Mouse (Mus musculus): Measurements from ENCODE around the gene Tmem170.
"Not testable (repeated sequence)": the region's sequence is repeated elsewhere in the genome, so short reads cannot be mapped to it uniquely, and the experiment has no call there.

The Tmem170 gene

DNA sequence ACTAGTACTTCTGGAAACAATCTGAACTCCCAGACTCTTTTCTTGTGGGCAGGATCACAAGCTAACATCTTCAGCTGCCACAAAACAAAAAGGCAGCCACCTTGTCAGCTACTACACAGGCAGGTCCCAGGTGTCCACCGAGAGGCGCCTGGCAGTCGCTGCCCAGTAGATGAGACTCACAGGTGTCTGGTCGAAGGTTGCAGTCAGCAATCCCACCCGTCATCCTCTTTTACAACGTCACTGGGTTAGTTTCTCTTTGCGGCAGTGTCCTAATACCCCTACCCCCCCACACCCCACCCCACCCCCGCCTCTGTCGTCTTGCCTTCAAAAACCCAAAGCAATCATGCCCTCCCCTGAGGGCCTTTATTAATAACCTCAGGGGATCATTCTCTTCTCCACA is 792 bp downstream of the Tmem170 start:
- no peak for DNase-seq (ENCODE audit: extremely low read depth, low read depth)

DNA sequence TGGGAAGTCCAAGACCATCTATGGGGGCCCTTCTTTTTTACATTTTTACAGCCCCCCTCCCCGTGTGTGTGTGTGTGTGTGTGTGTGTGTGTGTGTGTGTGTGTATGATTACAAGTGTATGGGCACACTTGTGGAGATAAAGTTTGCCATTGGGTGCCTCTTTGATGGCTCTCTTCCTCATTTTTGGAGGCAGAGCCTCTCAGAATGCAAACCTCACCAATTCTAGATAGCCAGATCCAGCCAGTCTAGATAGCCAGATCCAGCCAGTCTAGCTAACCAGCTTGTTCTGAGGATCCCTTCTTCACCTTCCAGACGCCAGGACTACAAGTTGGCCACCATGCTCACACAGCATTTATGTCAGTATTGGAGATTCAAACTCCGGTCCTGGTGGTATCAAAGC is 5.3 kb downstream of the Tmem170 start:
- peak; percentile 73 for DNase-seq (ENCODE audit: extremely low read depth, low read depth)

DNA sequence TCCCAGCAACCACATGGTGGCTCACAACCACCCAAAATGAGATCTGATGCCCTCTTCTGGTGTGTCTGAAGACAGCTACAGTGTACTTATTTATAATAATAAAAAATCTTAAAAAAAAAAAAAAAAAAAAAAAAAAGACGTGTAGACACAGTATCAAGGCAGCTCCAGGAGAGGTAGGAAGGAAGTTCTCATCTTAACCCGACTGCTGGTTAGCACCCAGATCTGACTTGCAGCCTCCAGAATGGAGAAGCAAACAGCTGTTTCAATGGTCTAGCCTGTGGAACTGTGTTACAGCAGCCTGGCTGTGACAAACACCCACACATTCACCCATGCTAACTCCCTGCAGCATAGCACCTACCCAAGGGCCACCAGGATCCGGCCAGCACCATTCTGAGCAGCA is 6.2 kb downstream of the Tmem170 start:
- no peak for DNase-seq (ENCODE audit: extremely low read depth, low read depth)

DNA sequence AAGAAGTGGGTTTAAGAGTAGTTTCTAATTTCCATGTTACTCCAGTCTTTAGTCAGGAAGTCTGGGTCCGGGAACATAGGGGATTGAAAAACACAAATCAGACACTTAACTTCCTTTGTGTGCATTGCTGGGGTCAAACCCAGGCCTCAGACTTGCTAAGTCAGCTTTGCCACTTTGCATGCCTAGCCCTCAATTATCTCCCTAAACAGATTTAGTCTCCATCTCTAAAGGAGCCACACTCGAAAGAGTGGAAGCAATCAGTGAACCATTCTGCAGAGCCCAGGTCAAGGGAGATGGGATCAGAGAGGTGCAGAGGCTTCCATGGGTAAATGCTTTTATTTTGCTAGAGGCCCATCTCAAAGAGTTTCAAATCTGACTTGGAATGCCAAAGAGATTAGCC is 7.9 kb downstream of the Tmem170 start:
- no peak for DNase-seq (ENCODE audit: extremely low read depth, low read depth)

DNA sequence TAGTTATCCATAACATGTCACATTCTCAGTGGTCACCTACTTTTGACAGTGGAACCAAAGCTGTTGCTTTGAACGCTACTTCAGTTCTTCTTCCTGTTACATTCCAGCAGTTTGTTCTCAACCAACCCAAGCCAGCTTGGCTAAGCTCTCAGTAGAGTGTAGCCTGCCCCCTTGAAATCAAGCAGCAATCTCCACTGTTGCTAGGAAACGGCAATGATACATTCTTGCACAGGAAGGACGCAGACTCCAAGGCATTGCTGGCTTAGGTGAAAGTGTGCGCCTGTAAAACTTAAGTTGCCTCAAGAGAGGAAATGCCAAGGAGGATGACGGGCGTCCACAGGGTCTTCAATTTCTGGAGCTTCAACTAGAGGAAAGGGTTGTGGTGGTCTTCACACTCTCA is 10.7 kb downstream of the Tmem170 start:
- DNase-seq (ENCODE audit: extremely low read depth, low read depth) = no peak

DNA sequence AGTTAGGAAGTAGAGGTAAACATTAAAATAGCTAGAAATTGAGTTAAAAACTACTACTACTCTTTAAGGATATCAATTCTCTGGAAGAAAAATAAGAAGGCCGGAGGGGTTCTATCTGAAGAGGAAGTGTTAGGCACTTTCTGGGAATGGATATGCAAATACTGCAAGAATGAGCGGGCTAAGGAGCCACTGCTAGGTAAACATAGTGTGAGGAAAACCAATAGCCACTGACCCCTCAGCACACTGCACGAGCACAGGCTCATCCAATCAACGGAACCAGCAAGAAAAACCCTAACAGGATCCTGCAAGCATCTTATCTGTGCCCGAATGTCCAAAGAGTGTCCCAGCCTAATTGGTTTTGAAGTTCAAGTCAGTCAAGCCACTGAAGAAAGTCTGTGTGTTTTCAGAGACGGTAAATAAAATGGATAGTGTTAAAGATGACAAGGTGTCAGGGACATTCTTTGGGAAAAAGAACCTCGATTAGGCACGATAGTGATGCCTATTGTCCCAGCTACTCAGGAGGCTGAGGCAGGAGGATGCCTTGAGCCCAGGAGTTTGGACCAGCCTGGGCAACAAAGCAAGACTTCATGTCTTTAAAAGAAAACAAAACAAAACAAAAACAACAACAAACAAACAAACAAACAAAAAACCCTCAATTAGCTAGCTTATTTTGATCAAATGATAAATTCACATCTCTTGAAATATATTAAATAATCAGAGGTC is 11.3 kb downstream of the Tmem170 start:
- no peak for DNase-seq (ENCODE audit: extremely low read depth, low read depth)

DNA sequence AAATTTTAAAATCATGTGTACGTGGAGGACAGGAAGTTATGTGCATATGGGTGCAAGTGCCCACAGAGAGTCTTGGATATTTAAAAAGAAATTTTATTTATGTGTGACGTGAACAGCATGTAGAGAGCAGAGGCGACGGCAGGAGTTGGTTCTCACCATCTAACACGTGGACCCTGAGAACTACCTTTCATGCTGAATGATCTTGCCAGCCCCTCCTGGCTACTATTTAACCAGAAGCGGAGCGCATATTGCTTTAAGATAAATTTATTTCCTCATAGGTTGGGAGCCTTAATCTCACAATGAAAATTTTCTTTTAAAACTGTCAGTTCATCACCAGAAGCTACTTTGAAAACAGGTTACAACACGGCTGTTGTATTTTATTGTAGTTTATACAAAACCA is 11.9 kb downstream of the Tmem170 start:
- DNase-seq (ENCODE audit: extremely low read depth, low read depth) = no peak

DNA sequence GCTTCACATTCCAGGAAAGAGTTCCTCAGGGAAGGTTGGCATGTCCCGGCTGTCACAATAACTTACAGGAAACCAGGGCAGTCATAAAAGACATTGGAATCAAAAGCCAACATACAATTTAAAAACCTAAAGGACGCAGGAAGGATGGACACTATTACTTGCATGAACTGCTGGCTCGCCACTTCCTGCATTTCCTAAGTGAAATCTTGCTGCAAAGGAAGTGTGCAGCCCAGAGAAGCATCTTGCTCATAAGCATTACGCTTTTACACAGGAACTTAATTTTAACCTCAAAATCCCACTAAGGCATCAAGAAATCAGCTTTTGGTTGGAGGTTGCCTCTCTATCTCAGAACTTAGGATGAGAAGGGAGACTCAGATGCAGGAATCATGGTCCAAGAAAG is 13.3 kb downstream of the Tmem170 start:
- DNase-seq (ENCODE audit: extremely low read depth, low read depth) = no peak

DNA sequence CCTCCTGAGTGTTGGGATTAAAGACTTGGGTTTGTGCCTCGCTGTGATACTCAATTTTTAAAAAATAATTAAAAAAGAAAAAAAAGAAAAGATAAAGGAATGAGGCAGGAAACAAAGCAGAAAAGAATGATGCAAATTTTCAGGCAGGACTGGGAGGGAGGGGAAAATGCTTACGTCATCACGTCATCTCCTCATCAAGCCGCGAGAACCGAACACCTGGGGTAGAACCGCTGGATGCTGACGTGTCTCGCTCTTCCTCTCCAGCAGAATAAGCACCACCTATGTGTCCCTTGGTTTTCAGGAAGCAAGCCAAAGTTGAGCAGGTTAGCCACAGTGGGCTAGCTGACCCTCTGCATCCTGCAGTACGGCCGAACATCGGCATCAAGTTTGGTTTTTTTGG is 20.6 kb downstream of the Tmem170 start:
- no peak for DNase-seq (ENCODE audit: extremely low read depth, low read depth)

DNA sequence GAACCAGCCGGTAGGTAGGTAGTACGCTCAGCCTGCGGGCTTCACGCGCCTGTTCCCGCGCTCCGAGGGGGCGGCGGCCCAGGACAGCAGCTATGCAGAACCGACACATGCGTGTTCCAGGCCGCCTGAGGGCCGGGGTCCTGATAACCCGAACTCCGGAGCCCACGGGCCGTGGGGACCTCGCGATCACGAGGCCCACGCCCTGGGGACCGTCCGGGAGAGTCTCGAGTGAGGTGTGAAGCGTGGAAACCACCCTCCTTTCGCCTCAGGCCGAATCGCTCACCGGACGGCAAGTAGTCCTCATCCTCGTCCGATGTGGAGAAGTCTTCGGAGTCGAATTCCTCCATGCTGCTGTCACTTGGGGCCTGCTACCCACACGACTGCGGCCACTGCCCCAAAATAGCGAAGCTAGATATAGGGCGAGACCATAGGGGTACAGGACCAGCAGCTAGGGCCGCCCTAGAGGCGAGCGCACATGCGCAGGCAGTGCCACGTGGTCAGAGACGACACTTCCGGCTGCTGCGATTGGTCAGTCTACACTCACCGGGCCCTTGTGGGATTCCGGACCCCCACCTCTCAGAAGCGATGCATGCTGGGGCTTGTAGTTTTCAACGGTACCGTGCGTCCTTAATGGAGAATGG is 22.6 kb downstream of the Tmem170 start, which contains the start of gene Cfdp1:
Cfdp1 (minus strand) TSS at position 431 of the 641 bp plus-strand sequence.
- DNase-seq (ENCODE audit: extremely low read depth, low read depth) = peak; percentile 95

DNA sequence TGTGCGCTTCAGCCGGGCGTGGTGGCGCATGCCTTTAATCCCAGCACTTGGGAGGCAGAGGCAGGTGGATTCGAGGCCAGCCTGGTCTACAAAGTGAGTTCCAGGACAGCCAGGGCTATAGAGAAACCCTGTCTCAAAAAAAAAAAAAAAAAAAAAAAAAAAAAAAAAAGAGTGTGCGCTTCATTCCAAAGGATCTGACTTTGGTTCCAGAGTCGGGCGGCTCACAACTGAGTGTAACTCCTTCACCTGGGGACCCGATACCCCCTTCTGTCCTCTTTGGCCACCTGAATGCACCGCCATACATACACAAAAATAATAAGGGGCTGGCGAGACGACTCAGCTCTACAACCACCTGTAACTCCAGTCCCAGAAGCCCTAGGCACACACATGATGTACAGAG is 23.3 kb downstream of the Tmem170 start:
- not testable (repeated sequence) for DNase-seq (ENCODE audit: extremely low read depth, low read depth)

DNA sequence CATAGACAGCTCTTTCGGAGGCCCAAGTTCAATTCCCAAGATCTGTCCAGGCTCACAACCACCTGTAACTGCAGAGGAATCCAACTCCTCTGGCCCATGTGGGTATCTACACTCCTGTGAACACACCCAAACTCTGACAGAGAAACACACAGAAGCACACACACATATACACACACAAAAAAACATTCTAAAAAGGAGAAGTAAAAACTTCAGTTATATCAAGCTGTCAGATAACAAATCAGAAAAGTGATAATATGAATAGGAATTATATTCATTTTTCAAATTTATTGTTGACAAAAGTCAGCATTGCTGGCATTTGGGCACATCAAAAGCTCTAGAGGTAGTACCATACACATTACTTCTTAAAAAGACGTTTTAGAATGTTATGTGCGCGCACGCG is 29.8 kb downstream of the Tmem170 start:
- no peak for DNase-seq (ENCODE audit: extremely low read depth, low read depth)

DNA sequence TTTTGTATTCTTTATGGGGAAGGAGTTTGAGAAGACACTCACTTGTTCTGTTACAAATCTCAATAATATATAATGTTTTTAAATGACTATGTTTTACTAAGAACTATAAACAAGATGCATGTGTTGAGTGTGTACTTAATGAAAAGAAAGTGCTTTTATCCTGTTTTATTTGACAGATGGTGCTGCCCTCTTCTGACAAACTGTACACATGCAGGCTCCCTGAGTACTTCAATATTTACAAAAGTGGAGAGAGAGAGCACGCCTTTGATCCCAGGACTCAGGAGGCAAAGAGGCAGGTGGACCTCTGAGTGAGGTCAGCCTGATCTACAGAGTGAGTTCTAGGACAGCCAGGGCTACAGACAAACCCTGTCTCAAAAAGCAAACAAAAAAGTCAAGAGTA is 41.0 kb downstream of the Tmem170 start:
- no peak for DNase-seq (ENCODE audit: extremely low read depth, low read depth)

DNA sequence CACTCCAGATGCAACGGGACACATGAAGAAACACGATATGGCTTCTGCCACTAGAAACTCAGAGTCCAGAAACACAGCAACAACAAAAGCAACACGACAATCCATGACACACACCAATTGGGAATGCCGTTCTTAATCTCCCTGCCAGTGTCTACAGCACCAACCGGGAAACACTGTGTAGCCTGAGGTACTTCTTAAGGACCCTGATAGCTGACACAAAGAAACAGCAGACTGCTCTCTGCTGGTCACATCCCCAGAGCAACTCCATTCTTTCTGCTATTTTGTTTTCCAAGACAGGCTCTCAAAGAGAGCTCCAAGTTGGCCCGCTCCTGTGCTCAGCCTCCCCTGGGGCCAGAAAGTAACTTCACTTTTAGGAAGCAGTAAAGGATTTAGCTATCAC is 42.5 kb downstream of the Tmem170 start:
- no peak for DNase-seq (ENCODE audit: extremely low read depth, low read depth)

DNA sequence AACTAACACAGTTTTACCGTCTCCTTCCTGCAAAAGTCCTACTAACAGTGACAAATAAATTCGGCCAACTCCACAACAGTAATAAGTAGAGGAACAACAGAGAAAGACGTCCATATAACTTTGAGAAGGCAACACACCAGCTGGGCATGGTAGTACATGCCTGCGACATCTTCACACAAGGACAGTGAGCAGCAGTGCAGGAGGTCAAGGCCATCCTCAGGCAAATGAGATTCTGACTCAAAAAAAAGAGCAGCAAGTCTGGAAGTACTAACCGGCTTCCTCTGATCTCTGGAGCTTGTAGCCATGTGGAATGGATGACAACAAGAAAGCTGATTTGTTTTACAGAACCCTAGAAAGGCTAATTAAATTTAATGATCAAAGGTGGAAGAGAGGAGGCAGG is 43.6 kb downstream of the Tmem170 start:
- no peak for DNase-seq (ENCODE audit: extremely low read depth, low read depth)

DNA sequence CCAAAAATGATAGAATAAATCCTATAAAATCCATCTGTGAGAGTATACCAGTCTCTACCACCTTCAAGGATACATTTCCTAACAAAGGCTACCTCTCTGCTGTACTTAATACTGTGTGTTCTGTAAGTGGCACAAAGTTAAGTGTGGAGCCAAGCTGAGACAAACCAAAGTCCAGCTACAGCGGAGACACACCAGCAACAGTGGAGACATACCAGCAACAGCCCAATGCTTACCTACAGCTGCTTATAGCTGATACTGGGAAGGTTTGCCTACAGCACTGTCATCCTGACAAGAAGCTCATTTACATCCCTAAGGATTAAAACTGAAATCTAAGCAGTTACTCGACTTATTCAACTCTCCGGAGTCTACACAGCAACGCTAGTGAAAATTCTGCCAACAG is 44.6 kb downstream of the Tmem170 start:
- DNase-seq (ENCODE audit: extremely low read depth, low read depth) = no peak

DNA sequence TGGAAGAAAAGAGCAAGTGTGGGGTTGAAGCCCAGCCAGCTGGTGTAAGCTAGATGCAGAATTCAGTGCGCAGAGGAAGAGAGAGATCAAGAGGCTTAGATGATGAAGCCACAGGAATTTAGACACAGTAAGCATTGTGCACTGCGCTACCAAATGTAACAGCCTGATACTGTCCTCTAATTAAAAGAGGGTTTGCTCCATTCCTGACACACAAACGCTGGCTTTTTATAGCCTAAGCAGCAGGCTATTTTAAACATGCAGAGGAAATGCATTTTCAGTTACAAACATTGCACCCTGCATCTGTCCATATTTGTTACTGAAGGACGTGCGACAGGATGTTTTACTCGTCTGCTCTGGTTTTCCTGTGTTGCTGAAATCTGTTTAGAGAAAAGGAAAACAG is 48.0 kb downstream of the Tmem170 start:
- DNase-seq (ENCODE audit: extremely low read depth, low read depth) = no peak

DNA sequence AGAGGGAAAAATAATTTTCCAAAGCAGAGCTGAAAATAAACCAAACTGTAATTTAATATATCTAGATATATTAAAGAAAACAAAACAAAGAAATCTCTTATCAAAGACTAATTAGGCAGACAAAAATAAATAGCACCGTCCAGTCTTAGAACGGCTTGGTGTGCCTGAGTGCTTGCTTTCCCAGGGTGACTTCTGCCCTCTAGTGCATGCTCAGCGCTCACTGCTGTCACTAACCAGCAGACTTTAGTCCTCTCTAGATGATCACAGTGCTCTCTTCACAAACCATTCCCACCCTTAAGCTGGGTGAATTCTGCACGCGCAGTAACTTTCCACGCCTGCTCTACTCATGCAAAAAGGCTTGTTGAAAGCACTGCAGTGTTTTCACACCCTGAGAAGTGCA is 51.3 kb downstream of the Tmem170 start:
- DNase-seq (ENCODE audit: extremely low read depth, low read depth) = no peak

DNA sequence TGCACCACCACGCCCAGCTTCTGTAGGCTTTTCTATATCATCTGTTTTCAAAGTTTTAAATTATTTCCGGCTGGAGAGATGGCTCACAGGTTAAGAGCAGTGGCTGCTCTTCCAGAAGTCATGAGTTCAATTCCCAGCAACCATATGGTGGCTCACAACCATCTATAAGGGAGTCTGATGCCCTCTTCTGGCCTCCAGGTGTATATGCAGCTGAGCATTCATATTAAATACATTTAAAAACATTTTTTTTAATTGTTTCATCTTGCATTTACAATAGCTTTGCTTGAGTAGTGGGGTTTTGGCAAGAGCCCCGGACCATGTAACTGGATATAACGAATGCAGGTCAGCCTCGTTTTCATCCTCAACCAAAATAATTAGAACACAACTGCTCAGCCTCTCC is 52.2 kb downstream of the Tmem170 start:
- no peak for DNase-seq (ENCODE audit: extremely low read depth, low read depth)

DNA sequence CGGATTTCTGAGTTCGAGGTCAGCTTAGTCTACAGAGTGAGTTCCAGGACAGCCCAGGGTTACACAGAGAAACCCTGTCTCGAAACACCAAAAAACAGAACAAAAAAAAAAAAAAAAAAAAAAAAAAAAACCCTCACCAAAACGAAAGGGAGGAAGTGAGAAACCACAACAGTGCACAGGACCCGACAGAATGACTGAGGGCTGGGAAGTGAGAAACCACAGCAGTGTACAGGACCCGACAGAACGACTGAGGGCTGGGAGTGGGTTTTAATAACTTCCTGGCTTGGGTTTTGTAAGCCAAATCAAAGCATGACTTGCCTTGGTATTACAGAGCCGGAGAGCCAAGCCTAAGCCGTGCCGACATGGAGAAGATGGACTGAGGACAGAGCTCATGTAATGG is 55.4 kb downstream of the Tmem170 start:
- peak; percentile 73 for DNase-seq (ENCODE audit: extremely low read depth, low read depth)

DNA sequence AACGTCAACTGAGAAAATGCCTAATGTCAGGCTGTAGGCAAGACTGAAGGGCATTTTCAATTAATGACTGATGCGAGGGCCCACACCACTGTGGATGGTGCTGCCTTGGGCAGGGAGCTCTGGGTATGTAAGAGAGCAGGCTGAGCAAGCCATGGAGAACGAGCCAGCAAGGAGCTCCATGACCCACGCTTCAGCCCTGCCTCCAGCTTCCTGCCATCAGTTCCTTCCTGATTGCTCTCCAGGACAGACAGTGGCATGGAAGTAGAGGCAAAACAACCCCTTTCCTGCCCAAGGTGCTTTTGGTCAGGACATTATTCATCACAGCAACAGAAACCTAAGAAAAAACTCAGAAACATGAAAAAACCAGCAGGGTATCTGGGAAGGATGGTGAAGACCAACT is 55.9 kb downstream of the Tmem170 start:
- DNase-seq (ENCODE audit: extremely low read depth, low read depth) = no peak

DNA sequence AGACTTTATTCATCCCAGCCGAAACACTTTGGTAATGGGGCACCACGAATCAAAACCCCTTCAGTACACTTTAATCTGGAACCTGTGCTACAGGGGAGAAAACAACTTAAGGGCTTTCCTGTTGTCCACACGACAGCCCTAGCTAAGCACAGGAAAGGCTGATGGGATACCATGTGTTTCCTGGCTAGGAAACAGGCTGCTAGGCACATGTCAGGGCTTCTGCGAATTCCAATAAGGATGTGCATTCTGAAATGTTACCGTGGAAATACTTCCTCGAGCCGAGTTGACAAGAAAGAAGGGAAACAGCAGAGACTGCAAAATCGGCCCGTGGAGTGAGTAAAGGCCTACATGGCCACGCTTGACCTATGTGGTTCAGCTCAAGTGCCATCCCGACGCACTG is 56.5 kb downstream of the Tmem170 start:
- no peak for DNase-seq (ENCODE audit: extremely low read depth, low read depth)

DNA sequence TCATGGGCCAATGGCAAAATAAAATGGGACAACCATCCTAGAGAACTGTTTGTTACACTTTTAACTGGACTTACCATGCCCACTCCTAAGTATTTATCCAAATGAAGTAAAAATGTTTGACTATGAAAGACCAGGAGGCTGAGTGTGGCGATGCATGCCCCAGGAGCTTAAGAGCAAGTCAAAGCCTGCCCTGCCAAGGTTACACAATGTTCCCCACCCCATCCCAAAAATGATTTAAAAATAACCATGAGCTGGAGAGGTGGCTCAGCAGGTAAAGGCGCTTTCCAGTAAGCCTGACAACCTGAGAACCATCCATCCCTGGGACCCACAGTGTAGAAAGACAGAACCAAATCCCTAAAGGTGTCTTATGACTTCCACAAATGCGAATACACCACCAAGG is 58.0 kb downstream of the Tmem170 start:
- DNase-seq (ENCODE audit: extremely low read depth, low read depth) = no peak

All from MEL-GATA-1-ER (cell line).